Mouse (Mus musculus) forebrain, postnatal 0 days (tissue): ENCODE data around the gene Mpi. TPM values are rescaled to one million over a fixed set of nuclear protein-coding genes. Genes with fewer than 3 reads are reported as not detected.

ENCODE experiments used
- ATAC-seq: fragments of 200-750 bp; cut with Nextera tagmentation; 2 replicates; pipeline ENCODE4 v1.8.0; 2017; ENCODE audit warnings: mild to moderate bottlenecking, moderate library complexity
- DNase-seq: peaks from one replicate; pipeline ENCODE4 v3.0.0-alpha.2; 2015
- H3K27ac ChIP-seq: fragments of 300-500 bp; sonication (generic); 2 replicates; pipeline ENCODE4 v1.5.1; 2014; ENCODE audit warnings: low read depth, mild to moderate bottlenecking, antibody characterized with exemption, low read length, moderate library complexity, mixed read lengths
- H3K27me3 ChIP-seq: fragments of 300-500 bp; sonication (generic); 2 replicates; pipeline ENCODE4 v1.6.1; 2014; ENCODE audit warnings: mild to moderate bottlenecking, low read length, mixed read lengths; ENCODE audit not compliant: insufficient read depth
- H3K36me3 ChIP-seq: fragments of 300-500 bp; sonication (generic); 2 replicates; pipeline ENCODE4 v1.6.1; 2014; ENCODE audit warnings: mild to moderate bottlenecking, moderate library complexity; ENCODE audit not compliant: insufficient read depth
- H3K4me1 ChIP-seq: fragments of 300-500 bp; sonication (generic); 2 replicates; pipeline ENCODE4 v1.6.1; 2014; ENCODE audit warnings: antibody characterized with exemption; ENCODE audit not compliant: insufficient read depth
- H3K4me2 ChIP-seq: fragments of 300-500 bp; sonication (generic); 2 replicates; pipeline ENCODE4 v1.6.1; 2014; ENCODE audit warnings: low read depth, mild to moderate bottlenecking, moderate library complexity
- H3K4me3 ChIP-seq: fragments of 300-500 bp; sonication (generic); 2 replicates; pipeline ENCODE4 v1.5.1; 2014; ENCODE audit warnings: low read depth, low read length, mixed read lengths
- H3K9ac ChIP-seq: fragments of 300-500 bp; sonication (generic); 2 replicates; pipeline ENCODE4 v1.6.1; 2014; ENCODE audit warnings: mild to moderate bottlenecking
- H3K9me3 ChIP-seq: fragments of 300-500 bp; sonication (generic); 2 replicates; pipeline ENCODE4 v1.6.1; 2016; ENCODE audit warnings: low read length
- CTCF ChIP-seq: sonication (generic); IDR thresholded peaks from 2 replicates; pipeline ENCODE4 v1.5.1; 2016; ENCODE audit warnings: antibody characterized with exemption, control low read depth, low read depth
- WGBS: fragments of 180-500 bp; shearing (Covaris S2); extraction: QIAGEN DNeasy Blood & Tissue Kit; methylation state at CpG from one replicate; pipeline ENCODE4 v1.1.7; 2014; 5-methylcytosine and 5-hydroxymethylcytosine counted together
- polyA plus RNA-seq: library from polyadenylated mRNA; unstranded; fragments of >200 nt; fragmentation: Nextera tagmentation; extraction: Ambion mirVana; gene quantifications from 2 replicates; pipeline ENCODE4 v1.2.1, GENCODE M21; 2015
- total RNA-seq: library from RNA; depleted of rRNA; stranded (reverse); fragments of >200 nt; gene quantifications from 2 replicates; pipeline ENCODE4 v1.2.3, GENCODE M21; 2014

Mpi gene
- total and polyA plus RNA-seq, 2 experiments from 2014 or later = 46.1 to 49.3 TPM

- WGBS = 70% methylated on average over 11 of the region's 11 CpGs
- DNase-seq = no peak
- TF ChIP-seq CTCF = no peak
- no peaks in the 10 kb centered on the region for H3K9me3 ChIP-seq
- H3K27me3 ChIP-seq = no peaks in the 10 kb centered on the region
- peaks cover 5% of the 10 kb centered on the region; the same call in 1 of the 2 replicates for H3K4me1 ChIP-seq
- ATAC-seq = no peak
- no peak overlapping the region for H3K4me2 ChIP-seq
- H3K9ac ChIP-seq = no peak overlapping the region
- H3K27ac ChIP-seq = no peak overlapping the region
- H3K36me3 ChIP-seq = peaks cover 23% of the 10 kb centered on the region
- no peak overlapping the region for H3K4me3 ChIP-seq
Measured at GRCm38 (mm10) chr9:57553119-57553518, 556 bp upstream of the Mpi start.

GRCm38 (mm10) chr9:57550126-57550862, 2.3 kb downstream of the Mpi start:
- H3K27ac ChIP-seq = no peak overlapping the region
- no peak overlapping the region for H3K4me2 ChIP-seq
- no peak overlapping the region for H3K4me3 ChIP-seq
- no peaks in the 10 kb centered on the region for H3K9me3 ChIP-seq
- DNase-seq = no peak
- WGBS = 92% methylated on average over 11 of the region's 11 CpGs
- no peak for ATAC-seq
- no peak for TF ChIP-seq CTCF
- H3K4me1 ChIP-seq = peaks cover 5% of the 10 kb centered on the region; the same call in 1 of the 2 replicates
- H3K36me3 ChIP-seq = peaks cover 45% of the 10 kb centered on the region
- no peaks in the 10 kb centered on the region for H3K27me3 ChIP-seq
- H3K9ac ChIP-seq = no peak overlapping the region

GRCm38 (mm10) chr9:57549186-57549585, 3.4 kb downstream of the Mpi start:
- DNase-seq (peak; percentile 18), ATAC-seq (no peak)
- Histone ChIP-seq H3K27me3 (no peaks in the 10 kb centered on the region), H3K36me3 (peaks cover 56% of the 10 kb centered on the region), H3K4me2 (no peak overlapping the region), H3K27ac (no peak overlapping the region), H3K9me3 (no peaks in the 10 kb centered on the region), H3K9ac (peak overlapping the region; percentile 14; the same call in 1 of the 2 replicates), H3K4me3 (no peak overlapping the region), H3K4me1 (peaks cover 5% of the 10 kb centered on the region; the same call in 1 of the 2 replicates)
- WGBS = 61% methylated on average over 4 of the region's 4 CpGs
- TF ChIP-seq CTCF = no peak

GRCm38 (mm10) chr9:57547869-57548268, 4.7 kb downstream of the Mpi start:
- Histone ChIP-seq H3K36me3 (peaks cover 65% of the 10 kb centered on the region), H3K4me3 (no peak overlapping the region), H3K4me1 (peaks cover 5% of the 10 kb centered on the region; the same call in 1 of the 2 replicates), H3K27me3 (no peaks in the 10 kb centered on the region), H3K4me2 (no peak overlapping the region), H3K27ac (no peak overlapping the region), H3K9me3 (no peaks in the 10 kb centered on the region), H3K9ac (no peak overlapping the region)
- 94% methylated on average over 11 of the region's 11 CpGs for WGBS
- DNase-seq = no peak
- TF ChIP-seq CTCF = no peak
- ATAC-seq = no peak

- Histone ChIP-seq H3K27me3 (no peaks in the 10 kb centered on the region), H3K4me1 (peaks cover 5% of the 10 kb centered on the region; the same call in 1 of the 2 replicates), H3K4me2 (no peak overlapping the region), H3K27ac (no peak overlapping the region), H3K9ac (no peak overlapping the region), H3K9me3 (no peaks in the 10 kb centered on the region), H3K4me3 (no peak overlapping the region), H3K36me3 (peaks cover 71% of the 10 kb centered on the region)
- DNase-seq (no peak), ATAC-seq (no peak; the same call in 1 of the 2 replicates)
- 71% methylated on average over 5 of the region's 5 CpGs for WGBS
- no peak for TF ChIP-seq CTCF
Measured at GRCm38 (mm10) chr9:57547287-57547686, 5.3 kb downstream of the Mpi start.

- Histone ChIP-seq H3K4me1 (no peaks in the 10 kb centered on the region), H3K9ac (no peak overlapping the region), H3K27ac (no peak overlapping the region), H3K27me3 (no peaks in the 10 kb centered on the region), H3K36me3 (peaks cover 78% of the 10 kb centered on the region), H3K4me2 (no peak overlapping the region), H3K9me3 (no peaks in the 10 kb centered on the region), H3K4me3 (no peak overlapping the region)
- ATAC-seq (no peak), DNase-seq (no peak)
- TF ChIP-seq CTCF = no peak
- WGBS = 66% methylated on average over 3 of the region's 3 CpGs
Measured at GRCm38 (mm10) chr9:57543951-57544350, 8.6 kb downstream of the Mpi start.

- Histone ChIP-seq H3K4me2 (no peak overlapping the region), H3K27me3 (no peaks in the 10 kb centered on the region), H3K4me3 (no peak overlapping the region), H3K4me1 (peaks cover 9% of the 10 kb centered on the region), H3K9ac (no peak overlapping the region), H3K27ac (no peak overlapping the region; the same call in 1 of the 2 replicates), H3K9me3 (no peaks in the 10 kb centered on the region), H3K36me3 (peaks cover 58% of the 10 kb centered on the region)
- WGBS = 0% methylated on average over 1 of the region's 1 CpGs
- DNase-seq (peak; percentile 80), ATAC-seq (no peak)
- TF ChIP-seq CTCF = peak; percentile 78
Measured at GRCm38 (mm10) chr9:57541312-57541711, 11.3 kb downstream of the Mpi start.
